In genomic region chr11:84721979-84722378, GRCm38 (mm10) we compare ENCODE assay signal across 9 mouse cellular contexts.
DNase-seq lines count a peak whose midpoint lies in the region; ATAC-seq and TF ChIP-seq lines count a peak whose summit lies in the region.
"Had no signal": no experiment of that assay in that cellular context is flagged by ENCODE, and none has a peak within 500 bp of the region (broad histone marks: within the 10 kb centered on the region; RNA-seq: fewer than 3 reads in every experiment).

No protein-coding gene starts in this region.

- H3K27me3 ChIP-seq in cerebellum, adult 2 months (ENCODE audit: control insufficient read depth, insufficient read depth, low read length), result no peaks in the 10 kb centered on the region
- H3K27me3 ChIP-seq in neural tube, embryonic 12.5 days (replicated peaks), result no peaks in the 10 kb centered on the region
- H3K27me3 ChIP-seq in neural tube, embryonic 15.5 days (replicated peaks), result peaks cover 8% of the 10 kb centered on the region
- peaks cover 32% of the 10 kb centered on the region for H3K27me3 ChIP-seq in embryonic facial prominence, embryonic 10.5 days (replicated peaks; ENCODE audit: low read depth, poor library complexity, severe bottlenecking)

- no peak overlapping the region for H3K4me3 ChIP-seq in cerebellum, adult 2 months (replicated peaks; ENCODE audit: insufficient read depth, low read depth, low read length)
- H3K4me3 ChIP-seq in neural tube, embryonic 12.5 days, result no peak overlapping the region
- H3K4me3 ChIP-seq in cortical plate, adult 2 months (ENCODE audit: insufficient read depth, low read length), result no peak overlapping the region
- no peak overlapping the region for H3K4me3 ChIP-seq in neural tube, embryonic 15.5 days (replicated peaks)
- no peak overlapping the region for H3K4me3 ChIP-seq in embryonic facial prominence, embryonic 10.5 days

- peaks cover 3% of the 10 kb centered on the region; the same call in 1 of the 2 replicates for H3K4me1 ChIP-seq in cerebellum, adult 2 months (ENCODE audit: control insufficient read depth, insufficient read depth, low read length)
- H3K4me1 ChIP-seq in neural tube, embryonic 12.5 days, result peaks cover 21% of the 10 kb centered on the region; the same call in 1 of the 2 replicates
- H3K4me1 ChIP-seq in cortical plate, adult 2 months (ENCODE audit: control insufficient read depth, insufficient read depth, low read length), result no peaks in the 10 kb centered on the region
- H3K4me1 ChIP-seq in neural tube, embryonic 15.5 days, result peaks cover 30% of the 10 kb centered on the region
- peaks cover 8% of the 10 kb centered on the region; the same call in 1 of the 2 replicates for H3K4me1 ChIP-seq in embryonic facial prominence, embryonic 10.5 days

- no peak for TF ChIP-seq POLR2A in cerebellum, adult 2 months (IDR thresholded peaks at IDR 0.05; ENCODE audit: borderline replicate concordance, insufficient read depth, low read length)
- no peak for TF ChIP-seq POLR2A in cortical plate, adult 2 months (IDR thresholded peaks at IDR 0.05; ENCODE audit: extremely low read depth, insufficient read depth, low read length)

- no peaks in the 10 kb centered on the region for H3K9me3 ChIP-seq in neural tube, embryonic 12.5 days
- H3K9me3 ChIP-seq in neural tube, embryonic 15.5 days (replicated peaks), result no peaks in the 10 kb centered on the region
- no peaks in the 10 kb centered on the region for H3K9me3 ChIP-seq in embryonic facial prominence, embryonic 10.5 days

- H3K36me3 ChIP-seq in neural tube, embryonic 12.5 days, result no peaks in the 10 kb centered on the region
- H3K36me3 ChIP-seq in neural tube, embryonic 15.5 days, result no peaks in the 10 kb centered on the region
- no peaks in the 10 kb centered on the region for H3K36me3 ChIP-seq in embryonic facial prominence, embryonic 10.5 days (replicated peaks)

- peak; percentile 57 for TF ChIP-seq CTCF in cerebellum, adult 2 months (IDR thresholded peaks at IDR 0.05; ENCODE audit: borderline replicate concordance, insufficient read depth, low read depth, low read length)
- peak; percentile 38 for TF ChIP-seq CTCF in cortical plate, adult 2 months (IDR thresholded peaks at IDR 0.05; ENCODE audit: extremely low read depth, insufficient read depth, low read length)

- peak overlapping the region; percentile 24; the same call in 1 of the 2 replicates for H3K4me2 ChIP-seq in neural tube, embryonic 12.5 days (replicated peaks)
- H3K4me2 ChIP-seq in neural tube, embryonic 15.5 days, result no peak overlapping the region
- H3K4me2 ChIP-seq: lung, embryonic 14.5 days had no signal

- no peak for ATAC-seq in neural tube, embryonic 12.5 days (ENCODE audit: low FRiP score, low read depth)
- no peak for ATAC-seq in neural tube, embryonic 15.5 days (ENCODE audit: low FRiP score)
- ATAC-seq in megakaryocyte, adult 5-6 weeks (ENCODE audit: poor library complexity, severe bottlenecking), result no peak

- no peak overlapping the region for H3K27ac ChIP-seq in cerebellum, adult 2 months (ENCODE audit: insufficient read depth, low read length)
- H3K27ac ChIP-seq in neural tube, embryonic 12.5 days, result peak overlapping the region; percentile 38; the same call in 1 of the 2 replicates
- no peak overlapping the region for H3K27ac ChIP-seq in cortical plate, adult 2 months (ENCODE audit: insufficient read depth, low read length)
- H3K27ac ChIP-seq in neural tube, embryonic 15.5 days (replicated peaks), result peak overlapping the region; percentile 41; the same call in 1 of the 2 replicates
- no peak overlapping the region for H3K27ac ChIP-seq in embryonic facial prominence, embryonic 10.5 days (replicated peaks)

- no peak overlapping the region for H3K9ac ChIP-seq in neural tube, embryonic 12.5 days
- no peak overlapping the region for H3K9ac ChIP-seq in neural tube, embryonic 15.5 days (replicated peaks)
- H3K9ac ChIP-seq: lung, embryonic 14.5 days had no signal

- DNase-seq in cerebellum, adult 2 months, result peak; percentile 28 to 38
- DNase-seq in cerebellum, adult 11-12 months, result no peak
- DNase-seq in neural tube, embryonic 10.5 days (ENCODE audit: extremely low spot score, low spot score), result no peak
- no peak for DNase-seq in embryonic facial prominence, embryonic 10.5 days (ENCODE audit: low spot score)
- DNase-seq: lung, embryonic 14.5 days had no signal

- 36% methylated on average over 3 of the region's 3 CpGs for WGBS in cerebellum, adult 2 months
- WGBS in neural tube, embryonic 12.5 days, result 37% methylated on average over 3 of the region's 3 CpGs
- 37% methylated on average over 3 of the region's 3 CpGs for WGBS in neural tube, embryonic 15.5 days
- WGBS in embryonic facial prominence, embryonic 10.5 days, result 33% methylated on average over 3 of the region's 3 CpGs

Comparison
In these comparisons a context has a peak if more than half of its experiments do, and no peak if none do; other contexts are left out.
1. DNase-seq: peak in cerebellum, adult 2 months (2 of 2); none in cerebellum, adult 11-12 months (single experiment), neural tube, embryonic 10.5 days (single experiment) and embryonic facial prominence, embryonic 10.5 days (single experiment).
2. H3K27ac ChIP-seq: peak in neural tube, embryonic 12.5 days (single experiment) and neural tube, embryonic 15.5 days (single experiment); none in cerebellum, adult 2 months (single experiment), cortical plate, adult 2 months (single experiment) and embryonic facial prominence, embryonic 10.5 days (single experiment).